8 mouse cellular contexts compared by ENCODE assay signal in the genomic region with DNA sequence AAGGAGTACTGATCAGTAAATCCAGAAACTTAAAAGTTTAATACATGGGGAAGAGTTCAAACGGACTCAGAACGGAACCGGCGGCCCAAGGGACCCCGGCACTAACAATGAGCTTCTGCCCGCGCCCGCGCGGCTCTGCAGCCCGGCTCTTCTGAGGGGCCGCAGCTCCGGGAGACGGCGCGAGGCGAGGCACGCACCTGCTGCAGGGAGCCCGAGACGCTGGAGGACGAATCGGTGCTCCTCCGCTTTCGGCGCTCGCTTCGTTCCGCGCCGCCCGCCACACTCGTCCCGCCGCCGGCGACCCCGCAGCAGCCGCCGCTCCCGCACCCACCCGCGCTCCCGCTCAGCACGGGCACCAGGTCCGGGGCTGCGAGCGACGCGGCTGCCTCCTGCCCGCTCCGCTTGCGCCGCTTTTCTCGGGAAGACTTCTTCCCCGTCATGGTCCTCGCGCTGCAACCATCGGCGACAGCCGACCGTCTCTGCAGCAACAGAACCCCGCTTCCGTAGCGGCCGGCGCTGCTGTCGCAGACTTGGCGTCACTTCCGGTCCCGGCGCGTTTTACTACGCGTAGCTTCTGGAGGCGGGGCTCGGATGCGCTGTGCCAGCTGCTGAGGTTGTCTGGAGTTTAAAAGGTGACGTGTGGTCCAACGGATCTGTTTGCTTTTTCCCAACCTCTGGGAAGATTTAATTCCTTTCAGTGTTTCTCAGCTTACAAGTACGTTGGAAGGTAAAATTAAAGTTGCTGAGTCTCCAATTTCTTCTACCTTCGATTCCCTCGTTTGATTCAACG. TPM values are rescaled to one million over a fixed set of nuclear protein-coding genes. Genes with fewer than 3 reads are reported as not detected.
DNase-seq lines count a peak whose midpoint lies in the region; ATAC-seq lines count a peak whose summit lies in the region.

TSS of gene Gm10306 (plus strand) at position 282 of the 790 bp plus-strand sequence.
TSS of gene Caap1 (minus strand) at position 532 of the 790 bp plus-strand sequence.

- DNase-seq in adipocyte (ENCODE audit: low spot score) = peak; percentile 93
- DNase-seq in embryo, embryonic 10 days (ENCODE audit: low spot score) = peak; percentile 96
- peak; percentile 98 for DNase-seq in gastrocnemius, postnatal 10 days
- peak; percentile 95 for DNase-seq in induced T-regulatory cell, adult 2 months (ENCODE audit: low read depth)
- peak; percentile 66 to 93 for DNase-seq in left cerebral cortex, adult 9 months (ENCODE audit: low spot score in 2 of 2)
- DNase-seq in right cerebral cortex, postnatal 14 days = peak; percentile 97
- peak; percentile 89 to 93 for DNase-seq in urinary bladder, postnatal 36 days (ENCODE audit: low spot score in 2 of 2)

- ATAC-seq in megakaryocyte progenitor cell, adult 5-6 weeks (replicated peaks; ENCODE audit: poor library complexity) = peak; percentile 99

RNA-seq across cellular contexts. Expression of gene Gm10306, which starts in this region (rescaled TPM):
- not detected for total RNA-seq in gastrocnemius, postnatal 10 days (2021)
- 0.42 TPM in 1 of 2 replicates, not detected in the other for total RNA-seq in megakaryocyte progenitor cell, adult 5-6 weeks (2015)
- not detected in 2 replicates for total RNA-seq in megakaryocyte progenitor cell, adult 5-6 weeks (2017)

RNA-seq across cellular contexts. Expression of gene Caap1, which starts in this region (rescaled TPM):
- 1 to 10 TPM; 3.6 to 4.4 TPM for total RNA-seq in gastrocnemius, postnatal 10 days (2021)
- total RNA-seq in megakaryocyte progenitor cell, adult 5-6 weeks (2015) = 26.4 and 27.1 TPM in 2 replicates
- total RNA-seq in megakaryocyte progenitor cell, adult 5-6 weeks (2017) = 16.6 and 23.1 TPM in 2 replicates

Comparison
In these comparisons a context has a peak if more than half of its experiments do, and no peak if none do; other contexts are left out.
1. Peak in every context shown above with its lines: DNase-seq and ATAC-seq.